Mouse (Mus musculus): ENCODE data around the gene Tmem203. TPM values are rescaled to one million over a fixed set of nuclear protein-coding genes. Genes with fewer than 3 reads are reported as not detected.
A peak's percentile ranks its signal among the peaks of the same experiment; 100 is the strongest.

The Tmem203 gene
- total RNA-seq (2021) = 10 to 100 TPM; 14.8 to 15.2 TPM
- long read RNA-seq, experiment 1, transcript Tmem203-201 (1 exons, 854 nt) = major isoform, 21 of 21 reads
- long read RNA-seq, experiment 1, partial matches to known transcripts = 0 of 21 reads
- long read RNA-seq, experiment 1, other reads (novel, unspliced or antisense) = 0 of 21 reads
- long read RNA-seq, experiment 2, transcript Tmem203-201 (1 exons, 854 nt) = major isoform, 10 of 10 reads
- long read RNA-seq, experiment 2, partial matches to known transcripts = 0 of 10 reads
- long read RNA-seq, experiment 2, other reads (novel, unspliced or antisense) = 0 of 10 reads

- DNase-seq = peak; percentile 91 to 95
Measured at GRCm38 (mm10) chr2:25255284-25255779, at the start of gene Tmem203. TSS of gene Tmem203 (plus strand) at chr2:25255439.

- DNase-seq = no peak
Measured at GRCm38 (mm10) chr2:25207593-25207992, 47.6 kb upstream of the Tmem203 start.

- DNase-seq = peak in 1 of 2 experiments; percentile 14
Measured at GRCm38 (mm10) chr2:25210686-25211085, 44.6 kb upstream of the Tmem203 start.

GRCm38 (mm10) chr2:25211121-25211670 is 44.0 kb upstream of the Tmem203 start, which contains the start of gene Nelfb:
TSS of gene Nelfb (minus strand) at chr2:25211489.
- peak; percentile 93 to 95 for DNase-seq

- DNase-seq = no peak
Measured at GRCm38 (mm10) chr2:25213266-25213865, 41.9 kb upstream of the Tmem203 start.

- no peak for DNase-seq
Measured at GRCm38 (mm10) chr2:25214444-25214843, 40.8 kb upstream of the Tmem203 start, which contains the start of gene Stpg3. TSS of gene Stpg3 (minus strand) at chr2:25214637.

GRCm38 (mm10) chr2:25217666-25218065 is 37.6 kb upstream of the Tmem203 start:
- no peak for DNase-seq

- DNase-seq = no peak
Measured at GRCm38 (mm10) chr2:25218445-25218844, 36.8 kb upstream of the Tmem203 start, which contains the start of gene Fam166a. TSS of gene Fam166a (plus strand) at chr2:25218745.

- DNase-seq = no peak
Measured at GRCm38 (mm10) chr2:25221331-25221772, 33.9 kb upstream of the Tmem203 start.

- DNase-seq = peak; percentile 86 to 92
Measured at GRCm38 (mm10) chr2:25223681-25224491, 31.4 kb upstream of the Tmem203 start.

GRCm38 (mm10) chr2:25224492-25224765 is 30.8 kb upstream of the Tmem203 start, which contains the start of gene Tubb4b:
TSS of gene Tubb4b (minus strand) at chr2:25224702.
- no peak for DNase-seq

- peak; percentile 98 to 100 for DNase-seq
Measured at GRCm38 (mm10) chr2:25224766-25225752, 30.2 kb upstream of the Tmem203 start.

- DNase-seq = peak in 1 of 2 experiments; percentile 34
Measured at GRCm38 (mm10) chr2:25225811-25226379, 29.3 kb upstream of the Tmem203 start.

GRCm38 (mm10) chr2:25226864-25227263 is 28.4 kb upstream of the Tmem203 start:
- DNase-seq = no peak

GRCm38 (mm10) chr2:25227406-25227805 is 27.8 kb upstream of the Tmem203 start:
- DNase-seq = no peak

- DNase-seq = peak; percentile 91 to 92
Measured at GRCm38 (mm10) chr2:25228431-25228889, 26.8 kb upstream of the Tmem203 start.

- DNase-seq = no peak
Measured at GRCm38 (mm10) chr2:25228995-25229530, 26.2 kb upstream of the Tmem203 start.

GRCm38 (mm10) chr2:25229582-25229981 is 25.7 kb upstream of the Tmem203 start:
- DNase-seq = no peak

- DNase-seq = no peak
Measured at GRCm38 (mm10) chr2:25230581-25230980, 24.7 kb upstream of the Tmem203 start.

GRCm38 (mm10) chr2:25231038-25231437 is 24.2 kb upstream of the Tmem203 start:
- DNase-seq = no peak

Data from heart, adult 18-20 months (tissue).